Mouse (Mus musculus): Measurements from ENCODE around the gene Mettl13. TPM values are rescaled to one million over a fixed set of nuclear protein-coding genes. Genes with fewer than 3 reads are reported as not detected.

The Mettl13 gene
- total and polyA plus RNA-seq, 2 experiments from 2014 or later: 9.7 to 12.4 TPM

DNA sequence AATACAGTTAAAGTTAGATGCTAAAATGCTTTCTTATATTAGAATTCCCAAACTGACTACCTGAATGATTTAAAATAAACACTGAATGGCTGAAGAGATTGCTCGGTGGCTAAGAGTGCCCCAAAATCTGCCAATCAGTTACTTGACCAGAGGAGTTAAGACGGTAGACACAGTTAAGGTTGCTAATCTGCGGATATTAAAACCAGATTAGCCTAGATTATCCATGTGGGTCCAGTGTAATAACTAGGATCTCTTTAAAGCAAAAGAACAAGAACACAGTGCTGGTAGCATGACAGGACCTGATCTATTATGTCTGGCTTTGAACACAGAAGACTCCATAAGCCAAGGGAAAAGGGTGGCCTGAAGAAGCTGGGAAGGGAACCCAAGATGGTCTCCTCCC is 5.8 kb upstream of the Mettl13 start:
- H3K27me3 ChIP-seq (ENCODE audit: insufficient read depth, low read length): no peaks in the 10 kb centered on the region
- H3K9ac ChIP-seq (replicated peaks; ENCODE audit: low read length): no peak overlapping the region
- TF ChIP-seq CTCF (IDR thresholded peaks at IDR 0.05; ENCODE audit: low read depth): no peak
- DNase-seq (ENCODE audit: low spot score) (no peak), ATAC-seq (no peak)
- H3K9me3 ChIP-seq (ENCODE audit: low read length): no peaks in the 10 kb centered on the region
- no peaks in the 10 kb centered on the region for H3K4me1 ChIP-seq (ENCODE audit: insufficient read depth, low read length)
- H3K36me3 ChIP-seq (ENCODE audit: insufficient read depth, low read length): no peaks in the 10 kb centered on the region
- H3K4me2 ChIP-seq (ENCODE audit: low read depth, low read length): no peak overlapping the region
- no peak overlapping the region for H3K27ac ChIP-seq
- no peak overlapping the region for H3K4me3 ChIP-seq (ENCODE audit: low read length)
- 89% methylated on average over 3 of the region's 3 CpGs for WGBS

DNA sequence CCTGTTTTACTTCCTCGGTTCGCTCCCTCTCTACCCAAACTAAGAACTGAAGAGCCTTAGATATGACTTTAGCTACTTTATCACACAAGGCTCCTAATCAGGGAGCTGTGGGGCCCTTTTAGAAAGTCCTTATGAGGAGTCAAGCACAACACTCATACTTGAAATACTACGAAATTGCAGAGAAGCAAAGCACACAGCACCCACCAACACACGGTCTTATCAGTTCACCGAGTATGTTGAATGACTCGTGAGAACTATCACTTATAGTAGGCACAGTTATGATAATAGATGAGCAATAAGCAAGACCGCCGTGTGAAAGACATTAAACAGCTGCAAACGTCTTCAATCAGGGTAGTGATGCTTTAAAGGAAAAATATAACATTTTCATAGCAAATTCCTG is 4.6 kb upstream of the Mettl13 start:
- DNase-seq (ENCODE audit: low spot score) (no peak), ATAC-seq (no peak)
- no peak for TF ChIP-seq CTCF (IDR thresholded peaks at IDR 0.05; ENCODE audit: low read depth)
- Histone ChIP-seq H3K4me2 (ENCODE audit: low read depth, low read length) (no peak overlapping the region), H3K27ac (no peak overlapping the region), H3K36me3 (ENCODE audit: insufficient read depth, low read length) (no peaks in the 10 kb centered on the region), H3K9ac (replicated peaks; ENCODE audit: low read length) (no peak overlapping the region), H3K4me3 (ENCODE audit: low read length) (no peak overlapping the region), H3K27me3 (ENCODE audit: insufficient read depth, low read length) (no peaks in the 10 kb centered on the region), H3K9me3 (ENCODE audit: low read length) (no peaks in the 10 kb centered on the region), H3K4me1 (ENCODE audit: insufficient read depth, low read length) (no peaks in the 10 kb centered on the region)
- WGBS: 87% methylated on average over 9 of the region's 9 CpGs

DNA sequence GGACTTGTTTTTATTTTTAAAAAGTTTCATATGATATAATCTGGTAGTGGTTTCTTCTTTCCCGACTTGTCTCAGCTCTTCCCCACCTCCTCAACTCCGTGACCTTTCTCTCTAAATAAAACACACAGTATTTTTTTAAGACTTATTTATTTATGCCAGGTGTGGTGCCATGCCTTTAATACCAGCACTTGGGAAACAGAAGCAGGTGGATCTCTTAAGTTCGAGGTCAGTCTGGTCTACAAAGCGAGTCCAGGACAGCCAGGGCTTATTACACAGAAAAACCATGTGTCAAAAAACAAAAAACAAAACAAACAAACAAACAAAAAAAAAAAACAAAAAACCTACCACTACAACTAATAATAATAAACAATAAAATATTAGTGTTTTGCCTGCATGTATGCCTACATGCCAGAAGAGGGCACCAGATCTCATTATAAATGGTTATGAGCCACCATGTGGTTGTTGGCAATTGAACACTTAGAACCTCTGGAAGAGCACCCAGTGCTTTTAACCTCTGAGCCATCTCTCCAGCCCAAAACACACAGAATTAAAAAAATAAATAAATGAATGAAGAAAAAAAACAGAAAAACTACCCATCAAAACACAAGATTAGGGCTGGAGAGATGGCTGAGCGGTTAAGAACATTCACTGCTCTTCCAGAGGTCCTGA is 1.4 kb upstream of the Mettl13 start:
- Histone ChIP-seq H3K4me3 (ENCODE audit: low read length) (no peak overlapping the region), H3K36me3 (ENCODE audit: insufficient read depth, low read length) (peaks cover 5% of the 10 kb centered on the region; the same call in 1 of the 2 replicates), H3K4me2 (ENCODE audit: low read depth, low read length) (no peak overlapping the region), H3K9ac (replicated peaks; ENCODE audit: low read length) (no peak overlapping the region), H3K27ac (no peak overlapping the region), H3K9me3 (ENCODE audit: low read length) (no peaks in the 10 kb centered on the region), H3K27me3 (ENCODE audit: insufficient read depth, low read length) (no peaks in the 10 kb centered on the region), H3K4me1 (ENCODE audit: insufficient read depth, low read length) (peaks cover 12% of the 10 kb centered on the region)
- ATAC-seq: no peak
- peak; percentile 63 for DNase-seq (ENCODE audit: low spot score)
- peak; percentile 68 for TF ChIP-seq CTCF (IDR thresholded peaks at IDR 0.05; ENCODE audit: low read depth)
- WGBS: 75% methylated on average over 5 of the region's 5 CpGs

DNA sequence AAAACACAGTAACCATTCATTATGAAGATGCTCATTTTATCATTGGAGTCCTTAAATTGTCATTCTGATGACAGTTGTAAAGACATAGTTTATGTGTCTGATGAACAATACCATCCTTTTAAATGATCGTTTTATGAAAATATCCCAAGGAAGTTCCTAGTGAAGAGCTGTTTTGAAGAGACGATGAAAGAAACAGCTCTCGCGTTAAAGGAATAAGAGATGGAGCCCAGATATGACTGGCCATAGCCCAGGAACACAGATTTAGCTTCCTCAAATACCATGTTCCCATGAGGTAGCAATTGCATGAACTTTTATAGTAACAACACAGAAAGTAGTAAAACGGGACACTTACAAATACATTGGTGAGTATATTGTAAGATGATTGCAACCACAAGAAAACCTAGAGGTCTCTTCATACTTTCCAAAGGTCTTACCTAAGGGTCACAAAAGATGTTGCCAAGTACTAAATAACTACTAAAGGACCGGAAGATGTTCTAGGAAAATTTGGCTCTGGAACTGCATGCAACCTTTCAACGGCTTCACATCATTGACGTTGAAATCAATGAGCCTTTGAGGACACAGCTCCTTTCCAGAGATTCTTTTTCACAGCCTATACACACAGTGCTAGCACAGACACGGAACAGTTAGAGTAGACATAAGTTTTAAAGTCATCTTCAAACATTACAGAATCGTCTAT is 714 bp upstream of the Mettl13 start:
- H3K4me3 ChIP-seq (ENCODE audit: low read length): peak overlapping the region; percentile 75
- H3K4me2 ChIP-seq (ENCODE audit: low read depth, low read length): peak overlapping the region; percentile 95
- H3K9ac ChIP-seq (replicated peaks; ENCODE audit: low read length): peak overlapping the region; percentile 40
- ATAC-seq (no peak), DNase-seq (ENCODE audit: low spot score) (no peak)
- no peaks in the 10 kb centered on the region for H3K9me3 ChIP-seq (ENCODE audit: low read length)
- 60% methylated on average over 10 of the region's 10 CpGs for WGBS
- H3K36me3 ChIP-seq (ENCODE audit: insufficient read depth, low read length): peaks cover 7% of the 10 kb centered on the region
- H3K27ac ChIP-seq: peak overlapping the region; percentile 46
- H3K27me3 ChIP-seq (ENCODE audit: insufficient read depth, low read length): no peaks in the 10 kb centered on the region
- TF ChIP-seq CTCF (IDR thresholded peaks at IDR 0.05; ENCODE audit: low read depth): no peak
- H3K4me1 ChIP-seq (ENCODE audit: insufficient read depth, low read length): peaks cover 12% of the 10 kb centered on the region

DNA sequence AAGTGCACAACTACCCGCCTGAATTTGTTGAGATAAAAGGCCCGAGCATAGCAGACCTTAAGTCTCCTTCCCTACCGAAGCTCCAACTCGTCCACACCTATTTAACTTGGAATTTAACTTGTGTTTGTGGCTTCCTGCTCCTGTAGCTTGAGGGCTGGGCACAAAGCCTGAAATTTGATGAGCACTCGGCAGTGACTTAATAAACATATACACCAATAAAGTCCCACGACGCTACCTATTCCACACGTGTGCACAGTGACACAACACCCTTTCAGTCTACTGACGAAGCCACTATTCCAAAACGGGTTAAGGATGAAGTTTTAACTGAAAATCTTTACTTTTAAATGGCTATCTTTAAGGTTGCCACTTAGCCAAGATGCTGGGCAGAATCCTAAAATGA is 744 bp downstream of the Mettl13 start:
- ATAC-seq (no peak), DNase-seq (ENCODE audit: low spot score) (no peak)
- Histone ChIP-seq H3K4me2 (ENCODE audit: low read depth, low read length) (peak overlapping the region; percentile 95), H3K36me3 (ENCODE audit: insufficient read depth, low read length) (peaks cover 13% of the 10 kb centered on the region), H3K27ac (peak overlapping the region; percentile 46; the same call in 1 of the 2 replicates), H3K4me3 (ENCODE audit: low read length) (peak overlapping the region; percentile 75), H3K4me1 (ENCODE audit: insufficient read depth, low read length) (peaks cover 12% of the 10 kb centered on the region), H3K9ac (replicated peaks; ENCODE audit: low read length) (peak overlapping the region; percentile 70), H3K27me3 (ENCODE audit: insufficient read depth, low read length) (no peaks in the 10 kb centered on the region), H3K9me3 (ENCODE audit: low read length) (no peaks in the 10 kb centered on the region)
- TF ChIP-seq CTCF (IDR thresholded peaks at IDR 0.05; ENCODE audit: low read depth): no peak
- 15% methylated on average over 10 of the region's 10 CpGs for WGBS

DNA sequence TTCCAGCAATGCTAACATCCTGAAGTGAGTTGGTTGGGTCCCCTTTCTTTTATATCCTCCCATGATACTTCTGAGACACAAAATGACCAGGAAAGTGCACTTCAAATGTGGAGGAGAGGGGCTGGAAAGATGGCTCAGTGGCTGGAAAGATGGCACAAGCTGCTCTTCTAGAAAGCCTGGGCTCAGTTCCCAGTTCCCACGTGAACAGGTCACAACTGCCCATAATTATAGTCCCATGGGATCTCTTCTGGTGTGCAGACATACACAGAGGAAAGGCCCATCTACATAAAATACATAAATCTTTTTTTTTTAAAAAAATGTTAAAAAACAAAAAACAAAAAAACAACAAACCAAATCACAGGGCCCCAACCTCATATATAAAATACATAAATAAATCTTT is 5.1 kb downstream of the Mettl13 start:
- DNase-seq (ENCODE audit: low spot score) (peak; percentile 5), ATAC-seq (no peak)
- H3K36me3 ChIP-seq (ENCODE audit: insufficient read depth, low read length): peaks cover 36% of the 10 kb centered on the region
- no peak overlapping the region for H3K4me3 ChIP-seq (ENCODE audit: low read length)
- no peak overlapping the region for H3K9ac ChIP-seq (replicated peaks; ENCODE audit: low read length)
- no peak overlapping the region for H3K27ac ChIP-seq
- no peak for TF ChIP-seq CTCF (IDR thresholded peaks at IDR 0.05; ENCODE audit: low read depth)
- no peak overlapping the region for H3K4me2 ChIP-seq (ENCODE audit: low read depth, low read length)
- peaks cover 12% of the 10 kb centered on the region for H3K4me1 ChIP-seq (ENCODE audit: insufficient read depth, low read length)
- no peaks in the 10 kb centered on the region for H3K27me3 ChIP-seq (ENCODE audit: insufficient read depth, low read length)
- WGBS: 44% methylated on average over 1 of the region's 1 CpGs
- H3K9me3 ChIP-seq (ENCODE audit: low read length): no peaks in the 10 kb centered on the region
